Mouse (Mus musculus): ENCODE data around the gene Sfxn2. TPM values are rescaled to one million over a fixed set of nuclear protein-coding genes. Genes with fewer than 3 reads are reported as not detected.

Sfxn2 gene
- total and polyA plus RNA-seq, 3 experiments, result 20.3 to 36.6 (median 21.2) TPM

GRCm38 (mm10) chr19:46607424-46607823 is 34.3 kb downstream of the Sfxn2 start (continued):
- no peak for TF ChIP-seq ZKSCAN1 (IDR thresholded peaks at IDR 0.05; ENCODE audit: low read depth, low read length)

DNA sequence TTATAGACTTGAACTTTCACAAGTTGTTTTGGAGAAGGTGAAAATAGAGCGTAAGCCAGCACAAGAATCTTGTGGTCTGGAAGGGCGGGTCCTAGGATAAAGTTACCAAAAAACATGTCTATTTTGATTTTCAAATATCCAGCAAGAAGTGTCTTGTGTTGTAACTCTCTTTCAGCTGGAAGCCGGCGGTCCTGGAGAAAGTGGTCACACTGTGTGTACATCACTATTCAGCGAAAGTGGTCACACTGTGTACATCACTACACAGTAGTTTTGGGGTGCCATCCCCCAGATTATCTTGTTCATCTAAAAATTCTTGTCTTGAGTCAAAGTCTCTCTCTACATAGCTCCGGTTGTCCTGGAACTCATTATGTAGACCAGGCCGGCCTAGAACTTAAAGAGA is 35.0 kb downstream of the Sfxn2 start:
- Histone ChIP-seq H3K9me3 (replicated peaks; ENCODE audit: insufficient read depth, low read length) (no peaks in the 10 kb centered on the region), H3K27me3 (ENCODE audit: control insufficient read depth in 1 of 2, insufficient read depth in 2 of 2, low read length in 2 of 2) (no peaks in the 10 kb centered on the region), H3K9ac (ENCODE audit: control insufficient read depth, low read depth, low read length, poor library complexity, severe bottlenecking) (no peak overlapping the region), H3K79me2 (ENCODE audit: control insufficient read depth, insufficient read depth, low read length, poor library complexity) (peaks cover 12% of the 10 kb centered on the region; the same call in 1 of the 2 replicates), H3K27ac (ENCODE audit: control insufficient read depth, low read depth, low read length) (no peak overlapping the region), H3K4me3 (ENCODE audit: control insufficient read depth in 1 of 2, insufficient read depth in 1 of 2, low read depth in 2 of 2, low read length in 2 of 2) (no peak overlapping the region), H3K4me1 (ENCODE audit: control insufficient read depth in 1 of 2, insufficient read depth in 2 of 2, low read length in 2 of 2) (peaks cover 5 to 14% of the 10 kb centered on the region in 2 experiments; a peak in 2 of 4 replicates), H3K36me3 (ENCODE audit: control insufficient read depth in 1 of 2, insufficient read depth in 2 of 2, low read length in 2 of 2) (peaks cover 3 to 6% of the 10 kb centered on the region in 2 experiments; a peak in 2 of 4 replicates)
- DNase-seq (ENCODE audit: low read depth, low spot score), result no peak
- TF ChIP-seq ZKSCAN1 (IDR thresholded peaks at IDR 0.05; ENCODE audit: low read depth, low read length) (peak; percentile 96), ETS1 (IDR thresholded peaks at IDR 0.05; ENCODE audit: low read depth, low read length) (no peak)

GRCm38 (mm10) chr19:46616378-46616777 is 43.2 kb downstream of the Sfxn2 start:
- Histone ChIP-seq H3K79me2 (ENCODE audit: control insufficient read depth, insufficient read depth, low read length, poor library complexity) (no peaks in the 10 kb centered on the region), H3K4me3 (ENCODE audit: control insufficient read depth in 1 of 2, insufficient read depth in 1 of 2, low read depth in 2 of 2, low read length in 2 of 2) (no peak overlapping the region), H3K4me1 (ENCODE audit: control insufficient read depth in 1 of 2, insufficient read depth in 2 of 2, low read length in 2 of 2) (no peaks in the 10 kb centered on the region), H3K9ac (ENCODE audit: control insufficient read depth, low read depth, low read length, poor library complexity, severe bottlenecking) (no peak overlapping the region), H3K9me3 (replicated peaks; ENCODE audit: insufficient read depth, low read length) (no peaks in the 10 kb centered on the region), H3K27ac (ENCODE audit: control insufficient read depth, low read depth, low read length) (no peak overlapping the region), H3K36me3 (ENCODE audit: control insufficient read depth in 1 of 2, insufficient read depth in 2 of 2, low read length in 2 of 2) (peaks cover 0 to 9% of the 10 kb centered on the region in 2 experiments; a peak in 2 of 4 replicates), H3K27me3 (ENCODE audit: control insufficient read depth in 1 of 2, insufficient read depth in 2 of 2, low read length in 2 of 2) (no peaks in the 10 kb centered on the region)
- DNase-seq (ENCODE audit: low read depth, low spot score), result no peak
- TF ChIP-seq MYB (IDR thresholded peaks at IDR 0.05; ENCODE audit: low read depth, low read length) (no peak), HCFC1 (IDR thresholded peaks at IDR 0.05; ENCODE audit: low read depth, low read length) (no peak), E2F4 (IDR thresholded peaks at IDR 0.05; ENCODE audit: borderline replicate concordance, low read depth, low read length) (no peak), ZMIZ1 (IDR thresholded peaks at IDR 0.05; ENCODE audit: low read depth, low read length) (no peak), MAX (IDR thresholded peaks at IDR 0.05; ENCODE audit: low read length) (no peak), RAD21 (IDR thresholded peaks at IDR 0.05; ENCODE audit: low read depth, low read length) (no peak), ETS1 (IDR thresholded peaks at IDR 0.05; ENCODE audit: low read depth, low read length) (no peak), POLR2AphosphoS2 (IDR thresholded peaks at IDR 0.05; ENCODE audit: low read length) (no peak), TBP (IDR thresholded peaks at IDR 0.05; ENCODE audit: low read depth, low read length) (no peak), CHD1 (IDR thresholded peaks at IDR 0.05; ENCODE audit: low read depth, low read length) (no peak)

GRCm38 (mm10) chr19:46617361-46617760 is 44.2 kb downstream of the Sfxn2 start:
- no peak for DNase-seq (ENCODE audit: low read depth, low spot score)
- no peaks in the 10 kb centered on the region for H3K27me3 ChIP-seq (ENCODE audit: control insufficient read depth in 1 of 2, insufficient read depth in 2 of 2, low read length in 2 of 2)
- no peaks in the 10 kb centered on the region for H3K4me1 ChIP-seq (ENCODE audit: control insufficient read depth in 1 of 2, insufficient read depth in 2 of 2, low read length in 2 of 2)
- H3K36me3 ChIP-seq (ENCODE audit: control insufficient read depth in 1 of 2, insufficient read depth in 2 of 2, low read length in 2 of 2), result peaks cover 0 to 7% of the 10 kb centered on the region in 2 experiments; a peak in 2 of 4 replicates
- TF ChIP-seq TBP (IDR thresholded peaks at IDR 0.05; ENCODE audit: low read depth, low read length), result no peak
- TF ChIP-seq CHD2 (IDR thresholded peaks at IDR 0.05; ENCODE audit: low read length), result no peak
- H3K9me3 ChIP-seq (replicated peaks; ENCODE audit: insufficient read depth, low read length), result no peaks in the 10 kb centered on the region
- no peak overlapping the region for H3K27ac ChIP-seq (ENCODE audit: control insufficient read depth, low read depth, low read length)
- H3K79me2 ChIP-seq (ENCODE audit: control insufficient read depth, insufficient read depth, low read length, poor library complexity), result no peaks in the 10 kb centered on the region
- H3K4me3 ChIP-seq (ENCODE audit: control insufficient read depth in 1 of 2, insufficient read depth in 1 of 2, low read depth in 2 of 2, low read length in 2 of 2), result no peak overlapping the region
- no peak overlapping the region for H3K9ac ChIP-seq (ENCODE audit: control insufficient read depth, low read depth, low read length, poor library complexity, severe bottlenecking)

All from MEL (cell line).